Mouse (Mus musculus): ENCODE measurements around the gene Esrra. TPM values are rescaled to one million over a fixed set of nuclear protein-coding genes. Genes with fewer than 3 reads are reported as not detected.

The Esrra gene
- total RNA-seq, 2 experiments from 2014 or later: 146 to 156 TPM

- peak; percentile 96 for DNase-seq (ENCODE audit: low spot score)
- intact Hi-C loops (cut with DNase I): no loop called here
Measured at GRCm38 (mm10) chr19:6942249-6942691, 20.7 kb upstream of the Esrra start, which contains the start of gene Gpr137. TSS of gene Gpr137 (minus strand) at chr19:6942480.

DNA sequence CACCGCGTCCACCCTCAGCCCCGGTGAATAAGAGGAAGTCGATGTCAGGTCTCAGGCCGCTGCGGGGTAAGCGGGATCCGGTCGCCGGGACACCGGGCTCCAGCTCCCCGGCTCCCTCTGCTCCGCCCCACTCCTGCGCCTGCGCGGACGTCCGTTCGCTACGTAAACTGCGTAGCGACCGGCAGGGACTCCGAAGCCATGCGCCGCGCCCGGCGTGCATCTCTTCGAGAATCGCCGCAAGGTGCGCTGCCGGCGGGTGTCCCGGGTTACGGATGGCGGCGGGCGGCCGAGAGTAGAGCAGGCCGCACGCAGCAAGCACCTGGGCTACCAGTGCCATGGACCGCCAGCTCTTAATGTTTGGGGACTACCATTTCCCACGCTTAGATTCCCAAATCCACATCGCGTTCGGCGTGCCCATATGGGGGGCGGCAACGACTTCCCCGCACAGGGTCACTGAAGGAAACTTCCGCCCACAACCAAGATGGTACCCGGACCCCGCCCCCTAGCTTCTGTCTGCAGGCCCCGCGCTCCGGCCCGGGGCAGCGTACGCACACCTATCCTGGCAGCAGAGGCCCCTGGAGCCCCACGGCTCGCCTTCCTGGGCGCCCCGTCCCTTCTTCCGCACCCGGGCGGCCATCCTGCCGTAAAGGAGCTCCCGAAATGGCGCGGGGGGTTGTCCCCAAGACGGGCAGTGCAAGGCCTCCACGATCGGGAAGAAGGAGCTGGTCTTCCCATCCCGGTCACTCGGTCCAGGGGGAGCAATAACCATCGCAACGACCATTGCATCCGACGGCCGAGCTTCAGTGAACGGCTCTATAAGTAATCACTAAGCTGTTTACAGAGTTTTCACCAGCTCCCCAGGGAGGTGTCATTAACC is 20.0 kb upstream of the Esrra start, which contains the start of gene Bad:
Gene Bad (plus strand): TSS at position 490 of the 877 bp plus-strand sequence.
- DNase-seq (ENCODE audit: low spot score): peak; percentile 85
- intact Hi-C loops (cut with DNase I): loop anchor here (1.0 kb wide), 1 partner anchor 10 kb away; no protein-coding TSS in a partner anchor

- DNase-seq (ENCODE audit: low spot score): no peak
Measured at GRCm38 (mm10) chr19:6940396-6941351, 19.1 kb upstream of the Esrra start.

GRCm38 (mm10) chr19:6939106-6940002 is 17.7 kb upstream of the Esrra start:
- no peak for DNase-seq (ENCODE audit: low spot score)
- intact Hi-C loops (cut with DNase I): no loop called here

More at GRCm38 (mm10) chr19:6940396-6941351, 19.1 kb upstream of the Esrra start:
- intact Hi-C loops (cut with DNase I): loop anchor here (1.0 kb wide), 1 partner anchor 11 kb away; no protein-coding TSS in a partner anchor

GRCm38 (mm10) chr19:6937541-6938465 is 16.2 kb upstream of the Esrra start:
- intact Hi-C loops (cut with DNase I): no loop called here
- no peak for DNase-seq (ENCODE audit: low spot score)

- no peak for DNase-seq (ENCODE audit: low spot score)
- intact Hi-C loops (cut with DNase I): no loop called here
Measured at GRCm38 (mm10) chr19:6936299-6936698, 14.7 kb upstream of the Esrra start.

GRCm38 (mm10) chr19:6934195-6934977 is 12.8 kb upstream of the Esrra start, which contains the start of gene Kcnk4:
TSS of gene Kcnk4 (minus strand) at chr19:6934515.
- DNase-seq (ENCODE audit: low spot score): no peak
- intact Hi-C loops (cut with DNase I): no loop called here

DNA sequence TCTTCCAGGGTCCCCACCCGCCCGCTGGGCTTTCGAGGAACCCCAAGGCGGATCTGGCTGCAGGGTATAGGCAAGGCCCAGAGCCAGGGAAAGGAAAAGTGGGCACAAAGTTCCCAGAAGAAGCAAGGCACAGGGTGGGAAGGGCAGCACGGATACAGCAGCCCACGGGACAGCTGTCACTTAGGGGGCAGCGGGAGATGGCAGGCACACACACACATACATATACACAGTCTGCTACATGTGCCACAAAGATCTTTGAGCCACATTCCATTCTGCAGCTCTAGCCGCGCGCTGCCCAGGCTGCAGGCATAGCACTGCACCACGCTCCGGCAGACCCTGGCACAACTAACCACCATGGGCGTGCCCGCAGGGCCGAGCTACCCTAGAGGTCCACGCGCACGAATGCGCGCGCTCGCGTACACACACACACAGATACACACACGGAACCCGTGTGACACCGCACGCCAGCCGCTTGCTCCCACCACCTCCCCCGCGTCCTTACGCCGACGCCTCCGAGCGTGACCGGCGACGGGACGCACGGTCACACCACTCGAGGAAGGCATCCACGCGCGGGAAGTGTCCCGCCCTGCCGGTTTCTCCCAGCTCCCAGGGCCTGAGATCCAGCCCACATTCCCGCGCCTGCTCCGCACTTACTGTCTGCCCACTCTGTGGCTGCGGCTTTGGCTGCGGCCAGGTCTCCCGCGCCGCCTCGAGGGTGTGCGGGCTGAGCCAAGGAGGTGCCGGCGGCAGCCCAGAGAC is 12.0 kb upstream of the Esrra start:
- intact Hi-C loops (cut with DNase I): no loop called here
- no peak for DNase-seq (ENCODE audit: low spot score)

DNA sequence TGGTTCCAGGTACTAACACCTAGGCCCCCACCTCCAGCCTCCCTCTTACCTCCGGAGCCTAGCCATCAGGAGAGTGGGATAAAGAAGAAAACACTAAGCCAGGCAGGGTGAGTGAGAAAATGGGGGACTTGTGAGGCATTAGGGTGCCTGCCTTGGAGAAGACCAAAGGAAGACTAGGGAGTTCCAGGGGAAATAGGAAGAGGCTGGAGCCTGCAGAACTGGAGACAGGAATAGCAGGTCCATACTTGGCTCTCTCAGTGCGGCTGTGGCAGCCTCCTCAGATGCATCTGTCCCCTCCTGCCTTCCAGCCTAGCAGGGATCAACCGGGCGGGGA is 11.5 kb upstream of the Esrra start:
- intact Hi-C loops (cut with DNase I): no loop called here
- DNase-seq (ENCODE audit: low spot score): no peak

GRCm38 (mm10) chr19:6932018-6932417 is 10.4 kb upstream of the Esrra start:
- intact Hi-C loops (cut with DNase I): no loop called here
- DNase-seq (ENCODE audit: low spot score): no peak

DNA sequence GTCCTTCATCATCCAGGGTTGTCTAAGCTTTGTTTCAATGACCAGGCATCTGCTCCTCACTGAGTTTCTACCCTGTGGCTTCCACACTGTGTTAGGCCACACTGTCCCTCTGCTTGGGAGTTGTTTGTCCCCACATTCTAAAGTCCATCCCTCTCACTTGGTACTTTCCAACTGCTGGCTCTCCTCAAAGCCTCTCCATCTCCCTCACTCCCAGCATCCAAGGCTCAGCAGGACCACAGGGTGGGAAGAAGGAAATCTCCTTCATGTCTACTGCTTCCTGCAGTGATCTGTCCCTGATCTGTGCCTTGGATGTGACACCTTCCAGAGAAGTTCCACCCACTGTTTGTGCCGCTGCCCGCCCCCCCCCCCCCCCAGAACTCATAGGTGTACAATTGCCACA is 9.4 kb upstream of the Esrra start:
- intact Hi-C loops (cut with DNase I): no loop called here
- DNase-seq (ENCODE audit: low spot score): no peak

GRCm38 (mm10) chr19:6928080-6928479 is 6.5 kb upstream of the Esrra start:
- intact Hi-C loops (cut with DNase I): no loop called here
- no peak for DNase-seq (ENCODE audit: low spot score)

- intact Hi-C loops (cut with DNase I): no loop called here
- DNase-seq (ENCODE audit: low spot score): no peak
Measured at GRCm38 (mm10) chr19:6926559-6927255, 5.1 kb upstream of the Esrra start.

DNA sequence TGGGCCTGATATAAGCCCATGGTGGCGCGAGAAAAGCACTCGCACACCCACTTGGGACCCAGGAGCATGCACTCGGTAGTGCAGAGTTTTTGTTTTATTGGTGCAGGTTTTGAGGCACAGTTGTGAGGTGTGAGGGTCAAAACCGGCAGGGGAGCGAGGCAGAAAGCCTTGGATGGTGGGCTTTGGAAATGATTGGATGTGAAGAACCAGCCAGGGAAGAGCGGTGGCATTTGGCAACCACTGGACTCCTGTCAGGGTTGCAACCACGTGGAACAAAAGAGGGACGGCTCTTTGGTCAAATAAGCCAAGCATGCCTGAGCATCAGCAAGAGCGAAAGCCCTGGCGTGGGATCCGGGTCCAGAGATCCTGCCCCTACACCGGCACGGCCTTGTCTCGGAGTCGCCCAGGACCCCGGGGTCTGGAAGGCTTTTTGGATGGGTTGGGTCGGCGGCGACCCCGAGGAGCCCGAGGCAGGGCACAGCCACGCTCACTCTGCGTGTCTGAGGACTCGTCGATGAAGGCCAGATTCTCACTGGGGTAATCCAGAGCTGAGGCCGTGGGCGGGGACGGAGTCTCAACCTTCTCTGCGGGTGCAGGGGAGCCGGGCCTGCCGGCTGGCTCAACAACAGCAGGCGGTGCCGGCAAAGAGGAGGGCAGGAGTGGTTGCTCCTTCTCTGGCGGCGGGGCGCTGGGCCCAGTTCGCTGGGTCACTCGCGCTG is 4.2 kb upstream of the Esrra start:
- intact Hi-C loops (cut with DNase I): loop anchor here (2.0 kb wide), 1 partner anchor 95 kb away; no protein-coding TSS in a partner anchor
- DNase-seq (ENCODE audit: low spot score): no peak

GRCm38 (mm10) chr19:6925307-6925573 is 3.6 kb upstream of the Esrra start, which contains the start of gene Catsperz:
TSS of gene Catsperz (minus strand) at chr19:6925380.
- intact Hi-C loops (cut with DNase I): loop anchor here (2.0 kb wide), 1 partner anchor 96 kb away; no protein-coding TSS in a partner anchor
- no peak for DNase-seq (ENCODE audit: low spot score)
